Mouse (Mus musculus) megakaryocyte, embryonic 14.5 days (primary cell): ENCODE measurements at regions not wholly inside any gene's neighbourhood (a gene's known extent, or its start where the extent isn't known, plus 50 kb on each side); places are given as distances from the start of the nearest gene placed in this dataset.

Experiments
- FLI1 ChIP-seq: IDR thresholded peaks from 2 replicates; pipeline ENCODE4 v1.6.1; 2012; ENCODE audit warnings: low read length, inconsistent platforms, mixed read lengths
- GATA1 ChIP-seq: IDR thresholded peaks from 3 replicates; pipeline ENCODE4 v1.6.1; 2012; ENCODE audit warnings: mixed read lengths, low read length, inconsistent platforms, borderline replicate concordance

- TF ChIP-seq GATA1 (no peak), FLI1 (no peak)
Observed at GRCm38 (mm10) chr8:34549786-34550185, 438.2 kb upstream of the Gm10131 start.
